Mouse (Mus musculus): ENCODE results near the gene Gpr89.

DNA sequence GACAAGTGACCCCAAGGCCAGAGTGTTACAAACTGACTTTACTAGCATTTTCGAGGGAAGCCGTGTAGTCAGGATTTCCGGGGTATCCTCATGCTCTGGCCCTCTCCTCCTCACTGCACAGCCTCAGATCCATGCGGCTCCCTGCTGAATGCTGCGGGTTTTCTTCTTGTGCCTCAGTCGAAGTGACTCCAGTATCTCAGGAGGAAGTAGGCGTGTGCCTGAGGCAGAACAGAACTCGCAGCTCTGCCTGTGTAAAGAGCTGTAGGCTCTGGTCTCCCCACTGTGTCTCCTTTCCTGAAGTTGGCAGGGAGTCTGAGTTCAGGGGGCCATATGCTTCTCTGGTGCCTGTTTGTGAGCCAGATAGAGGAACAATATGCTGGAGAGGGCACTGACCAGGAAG lies 34.1 kb downstream of the Gpr89 start:
- no peak for TF ChIP-seq CTCF (IDR thresholded peaks at IDR 0.05; ENCODE audit: extremely low read depth, insufficient read length, insufficient replicate concordance, low read depth, low read length)
- no peak for TF ChIP-seq POLR2A (IDR thresholded peaks at IDR 0.05; ENCODE audit: low read depth, low read length)
